Mouse (Mus musculus): ENCODE results near the gene Pnpla7. TPM values are rescaled to one million over a fixed set of nuclear protein-coding genes. Genes with fewer than 3 reads are reported as not detected.
"Not testable (repeated sequence)": the region's sequence is repeated elsewhere in the genome, so short reads cannot be mapped to it uniquely, and the experiment has no call there.

The Pnpla7 gene
- polyA plus RNA-seq (2012; ENCODE audit: insufficient read depth, insufficient read length, missing spikeins), result 184 and 202 TPM in 2 replicates

DNA sequence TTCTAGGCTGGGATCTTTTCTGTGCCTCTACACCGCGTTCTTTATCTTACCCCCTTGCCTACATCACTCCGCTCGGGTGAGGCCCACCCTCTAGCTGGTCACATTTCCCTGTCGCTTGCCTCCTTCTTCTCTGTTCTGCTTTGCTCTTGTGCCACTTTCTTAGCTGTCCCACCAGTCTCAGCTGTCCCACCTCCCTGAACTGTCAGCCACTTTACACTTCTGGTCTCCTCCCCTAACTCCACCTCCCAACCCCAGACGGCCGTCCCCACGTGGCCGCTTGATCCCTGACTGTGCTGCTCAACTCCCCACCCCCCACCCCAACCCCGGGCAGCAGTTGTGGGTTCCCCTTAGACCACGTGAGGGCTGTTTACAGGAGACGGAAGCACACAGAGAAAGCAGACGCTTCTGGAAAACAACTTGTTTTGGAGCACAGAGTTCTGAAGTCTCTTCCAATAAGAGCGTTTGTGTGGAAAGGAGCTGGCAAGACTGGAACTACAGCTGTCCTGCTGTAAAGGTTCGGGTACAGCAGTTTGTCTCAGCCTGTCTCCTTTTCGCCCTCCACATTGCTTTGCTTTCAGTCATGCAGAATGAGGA, at the start of gene Pnpla7:
Gene Pnpla7, plus strand, starts transcription at position 330 of the 594 bp plus-strand sequence.
- H3K4me3 ChIP-seq (ENCODE audit: insufficient read depth, low read length), result peak within 1 kb of the TSS; percentile 94
- TF ChIP-seq CTCF (IDR thresholded peaks at IDR 0.05; ENCODE audit: low read depth, low read length) (no peak), POLR2A (IDR thresholded peaks at IDR 0.05; ENCODE audit: borderline replicate concordance, low read depth, low read length) (no peak)
- peaks cover 21% of the 10 kb centered on the region for H3K4me1 ChIP-seq (ENCODE audit: control insufficient read depth, insufficient read depth, low read length)
- peak within 1 kb of the TSS; percentile 100 for H3K27ac ChIP-seq (ENCODE audit: insufficient read depth, low read depth, low read length)

DNA sequence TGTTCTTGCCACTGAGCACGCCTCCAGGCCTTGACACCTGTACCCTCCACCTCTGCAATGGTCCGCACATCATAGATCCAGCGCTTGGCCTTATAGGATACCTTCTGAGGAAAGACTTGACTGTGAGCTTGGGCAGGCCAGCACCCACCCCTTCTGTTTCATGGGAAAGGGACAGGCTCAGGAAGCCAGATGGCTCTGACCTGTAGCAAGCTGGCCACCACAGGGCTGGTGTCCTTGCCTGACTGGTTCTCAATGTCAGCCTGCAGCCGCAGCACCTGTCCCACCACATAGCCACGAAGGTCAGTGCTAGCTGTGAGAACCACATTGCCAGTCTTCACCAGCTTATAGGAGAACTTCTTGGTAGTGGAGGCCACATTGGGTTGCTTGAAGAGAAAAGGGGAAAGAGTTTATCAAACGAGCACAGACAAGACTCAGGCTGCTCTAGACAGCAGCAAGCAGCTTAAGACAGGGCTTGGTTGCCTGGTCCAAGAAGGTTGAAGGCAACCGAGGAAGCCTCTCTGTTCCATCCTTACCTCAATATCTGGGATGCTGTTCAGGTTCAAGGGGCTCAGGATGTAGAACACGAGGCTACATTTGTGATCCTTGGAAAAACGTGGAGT, 49.4 kb upstream of the Pnpla7 start:
- TF ChIP-seq POLR2A (IDR thresholded peaks at IDR 0.05; ENCODE audit: borderline replicate concordance, low read depth, low read length) (no peak), CTCF (IDR thresholded peaks at IDR 0.05; ENCODE audit: low read depth, low read length) (no peak)
- H3K27ac ChIP-seq (ENCODE audit: insufficient read depth, low read depth, low read length), result peak overlapping the region; percentile 7; the same call in 1 of the 2 replicates
- H3K4me1 ChIP-seq (ENCODE audit: control insufficient read depth, insufficient read depth, low read length), result peaks cover 21% of the 10 kb centered on the region
- no peak overlapping the region for H3K4me3 ChIP-seq (ENCODE audit: insufficient read depth, low read length)

DNA sequence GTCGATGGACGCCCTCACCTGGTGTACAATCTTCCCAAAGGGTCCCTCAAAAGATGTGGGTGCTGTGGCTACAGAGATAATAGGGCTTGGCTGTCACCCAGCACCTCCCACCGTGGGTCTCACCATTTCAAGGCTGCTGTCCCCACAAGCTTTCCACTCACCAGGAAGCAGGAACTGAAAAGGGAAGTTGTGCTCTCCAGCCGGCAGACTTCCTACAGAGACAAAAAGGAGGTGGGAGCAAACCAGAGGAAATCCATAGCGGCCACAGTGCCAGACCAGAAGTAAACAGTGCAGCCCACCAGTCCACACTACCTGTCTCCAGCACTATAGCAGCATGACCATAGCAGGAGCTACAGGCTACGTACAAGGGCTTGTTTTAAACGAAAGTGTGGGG, 48.9 kb upstream of the Pnpla7 start:
- H3K27ac ChIP-seq (ENCODE audit: insufficient read depth, low read depth, low read length), result peak overlapping the region; percentile 63
- no peak for TF ChIP-seq POLR2A (IDR thresholded peaks at IDR 0.05; ENCODE audit: borderline replicate concordance, low read depth, low read length)

DNA sequence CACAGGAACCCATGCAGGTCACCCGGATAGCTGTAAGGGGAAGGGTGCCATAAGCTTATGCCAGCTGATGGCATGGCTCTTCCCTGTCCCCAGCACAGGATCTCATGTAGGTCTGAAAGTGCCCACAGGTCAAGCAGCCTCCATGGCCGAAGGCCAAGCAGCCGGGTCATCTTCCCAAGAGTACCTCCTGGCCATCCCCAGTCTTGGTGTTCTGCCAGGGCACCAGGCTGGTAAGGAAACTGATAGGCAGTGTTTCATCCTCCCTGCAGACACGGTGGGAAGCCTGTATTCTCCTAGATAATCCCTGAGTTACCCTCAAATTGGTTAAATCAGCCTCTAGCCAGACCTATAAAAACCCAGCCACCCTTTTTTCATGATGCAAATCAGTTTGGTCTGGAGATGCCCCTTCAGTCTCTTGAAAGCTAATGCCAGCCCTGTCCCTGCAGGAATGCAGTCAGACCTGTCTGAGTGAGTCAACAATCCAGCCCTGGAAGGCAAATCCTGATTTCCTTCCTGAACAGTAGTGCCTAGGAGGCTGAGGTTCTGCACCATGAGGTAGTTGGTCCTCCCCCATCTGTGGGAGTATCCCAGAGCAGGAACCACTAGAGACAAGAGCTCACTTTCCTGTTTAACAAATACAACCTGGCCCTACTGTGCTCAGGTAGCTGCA, 47.9 kb upstream of the Pnpla7 start:
- peak overlapping the region; percentile 63; the same call in 1 of the 2 replicates for H3K27ac ChIP-seq (ENCODE audit: insufficient read depth, low read depth, low read length)
- TF ChIP-seq POLR2A (IDR thresholded peaks at IDR 0.05; ENCODE audit: borderline replicate concordance, low read depth, low read length), result no peak
- TF ChIP-seq CTCF (IDR thresholded peaks at IDR 0.05; ENCODE audit: low read depth, low read length), result no peak

More for the DNA sequence above, 48.9 kb upstream of the Pnpla7 start:
- peaks cover 21% of the 10 kb centered on the region for H3K4me1 ChIP-seq (ENCODE audit: control insufficient read depth, insufficient read depth, low read length)
- no peak overlapping the region for H3K4me3 ChIP-seq (ENCODE audit: insufficient read depth, low read length)

DNA sequence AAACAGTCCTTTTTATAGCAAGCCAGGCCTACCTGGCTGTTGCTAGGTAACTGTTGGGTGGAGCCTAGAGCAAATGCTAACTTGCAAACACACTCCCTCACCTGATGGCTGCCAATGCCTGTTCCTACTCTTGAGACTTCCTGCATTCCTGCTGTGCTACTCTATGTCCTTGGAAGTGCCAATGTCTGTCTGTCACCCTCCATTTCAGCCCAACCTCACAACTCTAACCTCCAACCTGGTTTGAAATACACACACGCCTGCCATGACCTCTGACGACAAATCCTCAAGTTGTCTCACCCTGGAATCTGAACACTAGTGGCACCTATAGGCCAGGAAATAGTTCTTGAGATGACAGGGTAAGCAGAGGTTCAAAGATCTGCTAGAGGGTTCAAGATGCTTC, 46.7 kb upstream of the Pnpla7 start:
- H3K4me1 ChIP-seq (ENCODE audit: control insufficient read depth, insufficient read depth, low read length), result peaks cover 29% of the 10 kb centered on the region
- no peak overlapping the region for H3K4me3 ChIP-seq (ENCODE audit: insufficient read depth, low read length)
- no peak for TF ChIP-seq CTCF (IDR thresholded peaks at IDR 0.05; ENCODE audit: low read depth, low read length)
- no peak for TF ChIP-seq POLR2A (IDR thresholded peaks at IDR 0.05; ENCODE audit: borderline replicate concordance, low read depth, low read length)
- no peak overlapping the region for H3K27ac ChIP-seq (ENCODE audit: insufficient read depth, low read depth, low read length)

More for the DNA sequence above, 47.9 kb upstream of the Pnpla7 start:
- H3K4me3 ChIP-seq (ENCODE audit: insufficient read depth, low read length), result no peak overlapping the region
- H3K4me1 ChIP-seq (ENCODE audit: control insufficient read depth, insufficient read depth, low read length), result peaks cover 21% of the 10 kb centered on the region

DNA sequence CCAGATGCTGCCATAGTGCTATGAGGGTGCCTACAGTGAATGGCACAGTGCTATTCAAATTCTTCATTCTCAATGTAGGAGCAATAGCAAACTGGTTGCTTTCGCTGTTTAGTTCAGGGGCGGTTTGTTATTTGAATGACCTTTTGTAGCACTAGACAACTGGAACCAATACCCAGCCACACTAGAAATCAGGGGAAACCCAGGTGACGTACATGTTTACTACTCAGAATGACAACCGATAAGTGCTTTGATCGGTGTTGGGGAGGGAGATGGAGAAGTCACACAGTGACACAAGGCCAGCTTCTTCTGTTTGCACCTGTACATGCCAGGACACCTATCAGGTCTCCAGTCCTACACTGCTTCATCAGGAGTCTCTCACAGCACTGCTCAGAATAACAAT, 46.2 kb upstream of the Pnpla7 start:
- Histone ChIP-seq H3K27ac (ENCODE audit: insufficient read depth, low read depth, low read length) (no peak overlapping the region), H3K4me3 (ENCODE audit: insufficient read depth, low read length) (no peak overlapping the region), H3K4me1 (ENCODE audit: control insufficient read depth, insufficient read depth, low read length) (peaks cover 29% of the 10 kb centered on the region)
- TF ChIP-seq POLR2A (IDR thresholded peaks at IDR 0.05; ENCODE audit: borderline replicate concordance, low read depth, low read length), result no peak
- TF ChIP-seq CTCF (IDR thresholded peaks at IDR 0.05; ENCODE audit: low read depth, low read length), result no peak

DNA sequence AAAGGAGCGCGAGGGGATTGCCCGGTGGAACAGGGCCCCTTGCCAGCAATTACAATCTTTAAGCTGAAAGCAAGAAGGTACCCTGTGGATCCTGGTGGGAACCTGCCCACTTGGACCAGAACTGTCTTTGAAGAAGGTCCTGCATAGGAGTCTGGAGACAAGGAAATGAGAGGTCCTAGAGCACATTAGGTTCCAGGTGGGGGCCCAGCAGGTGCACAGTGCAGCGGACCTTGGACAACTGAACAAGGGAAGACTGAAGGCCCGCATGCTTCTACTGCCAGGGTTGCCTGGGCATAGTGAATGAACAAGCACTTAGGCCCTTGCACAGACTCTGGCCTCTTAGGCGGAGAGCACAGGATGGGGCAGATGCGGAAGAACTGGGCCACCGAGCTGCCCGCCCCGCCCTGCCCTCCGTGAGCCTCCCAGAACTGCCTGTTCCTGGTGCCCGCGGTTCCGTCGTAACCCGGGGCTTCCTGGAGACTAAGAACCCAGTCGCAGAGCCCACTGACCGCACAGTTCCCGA, 41.3 kb upstream of the Pnpla7 start:
- TF ChIP-seq POLR2A (IDR thresholded peaks at IDR 0.05; ENCODE audit: borderline replicate concordance, low read depth, low read length) (no peak), CTCF (IDR thresholded peaks at IDR 0.05; ENCODE audit: low read depth, low read length) (no peak)
- H3K4me1 ChIP-seq (ENCODE audit: control insufficient read depth, insufficient read depth, low read length), result peaks cover 10% of the 10 kb centered on the region; the same call in 1 of the 2 replicates
- peak overlapping the region; percentile 86 for H3K27ac ChIP-seq (ENCODE audit: insufficient read depth, low read depth, low read length)
- peak overlapping the region; percentile 96 for H3K4me3 ChIP-seq (ENCODE audit: insufficient read depth, low read length)

DNA sequence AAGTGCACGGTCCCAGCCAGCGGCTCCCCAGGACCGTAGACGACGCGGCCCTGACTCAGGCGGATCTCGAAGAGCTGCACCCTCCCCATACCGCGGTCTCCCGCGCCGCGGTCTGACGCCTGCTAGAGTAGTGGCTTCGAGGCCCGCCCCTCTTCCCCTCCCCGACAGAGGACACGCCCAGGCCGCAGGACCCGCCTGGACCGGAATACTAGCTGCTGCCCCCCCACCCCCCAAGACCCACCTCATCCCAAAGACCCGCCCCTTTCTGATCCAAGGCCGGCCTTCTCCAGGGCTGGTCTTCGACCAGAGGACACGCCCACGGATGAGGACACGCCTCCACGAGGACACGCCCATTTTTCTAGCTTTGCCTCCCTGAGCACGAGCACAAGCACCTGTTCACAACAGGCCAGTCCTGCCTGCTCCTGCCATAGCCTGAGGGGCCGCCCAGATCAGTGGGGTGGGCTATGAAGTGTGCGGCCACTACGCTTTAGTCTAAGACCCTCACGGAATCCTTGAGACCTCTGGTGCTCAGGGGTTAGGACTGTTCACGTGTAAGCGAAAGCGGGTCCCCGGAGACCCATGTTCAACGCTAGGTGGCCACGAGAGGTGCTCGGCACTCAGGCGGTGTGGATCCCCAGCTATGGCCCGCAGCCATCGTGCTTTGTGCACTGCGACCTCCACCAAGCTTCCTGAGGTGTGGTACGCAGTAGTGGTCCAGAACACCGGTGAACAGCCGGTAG, 40.6 kb upstream of the Pnpla7 start, which contains the start of gene Arrdc1:
Gene Arrdc1, minus strand, starts transcription at position 196 of the 740 bp plus-strand sequence.
- TF ChIP-seq POLR2A (IDR thresholded peaks at IDR 0.05; ENCODE audit: borderline replicate concordance, low read depth, low read length) (no peak; the same call in none of the 2 replicates), CTCF (IDR thresholded peaks at IDR 0.05; ENCODE audit: low read depth, low read length) (peak; percentile 25; the same call in 1 of the 2 replicates)
- H3K4me3 ChIP-seq (ENCODE audit: insufficient read depth, low read length), result peak within 1 kb of the TSS; percentile 96
- H3K4me1 ChIP-seq (ENCODE audit: control insufficient read depth, insufficient read depth, low read length), result peaks cover 10% of the 10 kb centered on the region; the same call in 1 of the 2 replicates
- H3K27ac ChIP-seq (ENCODE audit: insufficient read depth, low read depth, low read length), result peak within 1 kb of the TSS; percentile 86

DNA sequence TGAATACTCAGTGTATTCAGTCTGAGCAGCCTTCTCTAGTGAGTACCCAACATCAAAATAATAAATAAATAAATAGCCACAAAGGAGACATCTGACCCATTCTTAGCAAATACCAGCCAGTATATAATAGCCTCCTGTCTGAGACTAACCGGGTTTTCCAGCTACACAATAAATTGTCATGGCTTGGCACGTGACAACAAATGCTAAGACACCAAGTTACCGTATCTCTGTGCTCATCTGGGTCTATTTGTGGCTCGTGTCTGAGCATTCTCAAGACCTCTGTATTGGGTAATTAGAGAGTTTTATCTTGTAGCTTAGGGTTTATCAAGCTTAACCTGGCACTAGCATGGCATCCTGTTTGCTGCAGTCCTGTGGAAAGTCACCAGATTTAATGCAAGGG, 33.7 kb upstream of the Pnpla7 start:
- no peak overlapping the region for H3K27ac ChIP-seq (ENCODE audit: insufficient read depth, low read depth, low read length)
- no peak for TF ChIP-seq CTCF (IDR thresholded peaks at IDR 0.05; ENCODE audit: low read depth, low read length)
- no peak for TF ChIP-seq POLR2A (IDR thresholded peaks at IDR 0.05; ENCODE audit: borderline replicate concordance, low read depth, low read length)
- H3K4me1 ChIP-seq (ENCODE audit: control insufficient read depth, insufficient read depth, low read length), result no peaks in the 10 kb centered on the region
- no peak overlapping the region for H3K4me3 ChIP-seq (ENCODE audit: insufficient read depth, low read length)

DNA sequence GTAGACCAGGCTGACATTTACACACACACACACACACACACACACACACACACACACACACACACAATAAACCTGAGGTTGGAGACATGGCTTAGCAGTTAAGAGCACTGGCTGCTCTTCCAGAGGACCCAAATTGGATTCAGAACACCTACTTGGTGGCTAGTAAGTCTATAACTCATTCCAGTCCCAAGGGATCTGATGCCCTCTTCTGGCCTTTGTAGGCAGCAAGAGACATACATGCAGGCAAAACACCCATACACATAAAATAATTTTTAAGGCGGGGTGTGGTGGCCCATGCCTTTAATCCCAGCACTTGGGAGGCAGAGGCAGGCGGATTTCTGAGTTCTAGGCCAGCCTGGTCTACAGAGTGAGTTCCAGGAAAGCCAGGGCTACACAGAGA, 31.5 kb upstream of the Pnpla7 start:
- H3K4me1 ChIP-seq (ENCODE audit: control insufficient read depth, insufficient read depth, low read length); H3K27ac ChIP-seq (ENCODE audit: insufficient read depth, low read depth, low read length); H3K4me3 ChIP-seq (ENCODE audit: insufficient read depth, low read length): not testable (repeated sequence)

Measured in bone marrow macrophage, adult 2 months (primary cell).